Mouse (Mus musculus) common myeloid progenitor, adult 5-6 weeks (primary cell): ENCODE measurements around the gene Phxr2. TPM values are rescaled to one million over a fixed set of nuclear protein-coding genes. Genes with fewer than 3 reads are reported as not detected.
A peak's percentile ranks its signal among the peaks of the same experiment; 100 is the strongest.
"Not testable (repeated sequence)": the region's sequence is repeated elsewhere in the genome, so short reads cannot be mapped to it uniquely, and the experiment has no call there.

ENCODE experiments used
- ATAC-seq: replicated peaks from 2 replicates; pipeline ENCODE4 v1.8.0; 2016; ENCODE audit warnings: low read depth, mild to moderate bottlenecking, moderate TSS enrichment, inconsistent platforms; ENCODE audit not compliant: poor library complexity, severe bottlenecking
- total RNA-seq: library from RNA; stranded (forward); fragments of 200-1000, 187-1606 nt; gene quantifications from 2 replicates; pipeline ENCODE4 v1.2.3, GENCODE M21; 2017

Phxr2 gene
- not detected in 2 replicates for total RNA-seq

DNA sequence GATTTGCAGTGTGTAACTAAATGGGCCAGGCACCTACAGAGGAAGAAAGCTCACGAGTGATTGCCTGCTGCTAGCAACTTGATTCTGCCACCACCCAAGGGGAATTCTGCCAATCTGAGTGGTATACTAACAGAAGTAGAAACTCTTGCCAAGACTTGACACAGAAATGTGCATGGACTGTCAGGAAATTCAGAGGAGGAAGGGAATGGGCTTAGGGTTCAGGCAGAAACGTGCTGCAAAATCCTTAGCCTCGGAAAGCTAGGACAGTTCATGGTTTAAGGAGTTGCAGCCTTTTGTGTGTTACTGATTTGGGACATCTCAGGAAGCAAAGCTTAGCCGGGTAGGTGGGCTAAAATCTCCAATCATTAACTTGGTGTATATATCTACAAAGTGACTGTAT is at the start of gene Phxr2:
Phxr2 (minus strand) TSS at position 101 of the 400 bp plus-strand sequence.
- ATAC-seq: no peak

DNA sequence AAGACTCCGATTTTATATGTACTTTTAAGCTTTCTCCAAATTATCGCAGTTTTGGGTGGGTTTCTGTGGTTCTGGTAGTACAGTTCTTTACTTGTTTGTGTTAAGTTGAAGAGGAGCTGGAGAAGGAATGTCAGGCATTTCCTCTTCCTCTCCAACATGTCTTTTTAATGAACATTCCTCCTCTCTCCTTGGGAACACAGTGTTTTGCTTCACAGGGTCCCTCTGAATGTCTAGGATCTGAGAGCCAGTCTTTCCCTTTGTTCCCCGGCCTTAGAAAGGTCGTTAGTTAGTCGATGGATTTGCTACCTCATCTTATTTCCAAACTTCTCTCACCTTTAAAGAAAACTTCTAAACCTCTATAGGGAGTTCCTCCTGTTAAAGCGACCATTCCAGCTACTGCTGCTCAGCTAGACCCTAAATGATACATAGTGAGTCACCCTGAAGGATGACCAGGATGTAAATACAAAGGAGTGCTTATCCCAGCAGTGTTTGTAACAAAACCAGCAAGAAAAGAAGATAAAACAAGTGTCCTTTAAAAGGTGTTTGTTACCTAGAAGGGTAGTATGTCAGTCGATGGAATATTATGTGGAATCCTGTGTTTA is 46.9 kb upstream of the Phxr2 start:
- ATAC-seq: no peak

DNA sequence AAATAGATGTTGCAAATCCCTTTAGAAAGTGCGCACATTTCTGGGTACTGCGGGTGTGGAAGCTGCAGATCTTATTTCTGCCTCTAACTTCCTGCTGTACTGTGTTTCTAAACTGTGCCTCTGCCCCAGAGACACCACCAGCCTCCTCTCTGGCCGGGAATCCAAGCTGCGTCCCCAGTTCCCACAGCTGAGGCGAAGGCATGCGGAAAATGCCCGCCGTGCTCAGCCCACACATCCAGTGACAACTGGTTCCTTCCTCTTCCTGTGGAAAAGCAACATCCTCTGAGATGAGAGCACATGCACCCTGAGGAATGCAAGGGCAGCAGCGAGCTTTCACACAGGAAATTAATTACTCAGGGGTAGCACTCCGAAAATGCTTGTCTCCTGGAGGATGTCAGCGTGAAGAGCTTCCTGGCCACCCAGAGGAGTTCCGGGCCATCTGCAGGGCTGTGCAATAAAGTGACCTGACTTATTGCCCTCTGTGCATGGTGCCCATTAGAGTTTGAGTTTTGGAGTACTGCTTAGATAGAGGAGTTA is 45.9 kb upstream of the Phxr2 start:
- ATAC-seq: peak; percentile 61

DNA sequence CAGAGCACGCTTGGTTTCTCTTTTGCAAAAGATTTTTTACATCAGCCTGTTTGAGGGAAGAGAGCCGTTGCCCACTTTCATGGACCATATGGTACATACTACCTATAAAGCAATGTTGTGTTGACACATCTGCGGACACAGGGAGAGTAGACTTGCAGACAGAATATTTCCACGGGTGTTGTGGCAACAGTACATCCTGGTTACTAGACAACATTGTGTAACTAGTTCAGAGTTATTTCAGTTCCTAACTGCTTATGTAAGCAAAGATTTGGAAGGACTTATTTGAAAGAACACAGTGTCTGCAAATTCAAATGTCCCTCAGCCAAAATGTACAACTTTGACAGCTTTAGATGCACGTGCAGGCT is 43.6 kb upstream of the Phxr2 start:
- ATAC-seq: peak; percentile 39

DNA sequence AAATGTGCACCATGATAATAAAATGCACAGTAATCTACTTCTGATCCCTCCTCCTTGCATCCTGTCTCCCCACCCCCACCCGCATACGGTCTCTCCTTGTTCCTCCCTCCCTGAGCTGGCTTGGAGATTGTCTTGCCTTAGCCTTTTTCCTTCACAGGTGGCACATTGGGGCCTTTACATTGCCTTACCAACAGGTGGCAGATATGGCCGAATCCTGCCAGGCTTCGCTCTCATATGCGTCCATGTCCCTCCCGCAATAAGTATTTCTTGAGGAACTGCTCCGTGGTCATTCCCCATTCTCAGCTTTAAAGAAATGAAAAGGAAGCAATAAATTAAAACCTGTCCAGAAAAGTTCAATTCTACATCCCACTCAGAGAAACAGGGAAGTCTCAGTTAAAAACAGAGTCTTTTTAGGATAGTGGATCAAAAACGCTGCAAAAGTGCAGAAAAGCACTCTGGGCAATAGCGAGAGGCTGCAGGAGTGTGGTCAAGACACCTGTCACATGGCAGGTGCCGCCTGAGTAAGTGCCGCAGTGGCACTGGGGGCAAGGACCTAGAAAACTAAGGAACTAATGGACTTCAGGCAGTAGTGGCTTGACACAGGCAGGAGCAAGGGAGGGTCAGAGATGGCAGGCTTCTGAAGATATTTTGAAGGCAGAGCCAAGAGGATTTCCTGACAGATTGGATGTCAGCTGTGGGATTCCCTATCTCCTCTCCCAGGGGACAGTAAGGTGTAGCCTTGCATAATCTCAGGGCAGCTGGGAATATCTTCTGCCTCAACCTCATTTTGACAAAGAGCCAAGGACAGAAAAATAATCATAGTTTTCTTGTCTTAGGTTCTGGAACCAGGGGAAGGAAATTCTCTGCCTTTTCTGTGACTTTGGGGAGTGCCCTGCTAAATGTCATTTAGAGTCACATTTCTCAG is 43.0 kb upstream of the Phxr2 start:
- peak; percentile 58 for ATAC-seq

DNA sequence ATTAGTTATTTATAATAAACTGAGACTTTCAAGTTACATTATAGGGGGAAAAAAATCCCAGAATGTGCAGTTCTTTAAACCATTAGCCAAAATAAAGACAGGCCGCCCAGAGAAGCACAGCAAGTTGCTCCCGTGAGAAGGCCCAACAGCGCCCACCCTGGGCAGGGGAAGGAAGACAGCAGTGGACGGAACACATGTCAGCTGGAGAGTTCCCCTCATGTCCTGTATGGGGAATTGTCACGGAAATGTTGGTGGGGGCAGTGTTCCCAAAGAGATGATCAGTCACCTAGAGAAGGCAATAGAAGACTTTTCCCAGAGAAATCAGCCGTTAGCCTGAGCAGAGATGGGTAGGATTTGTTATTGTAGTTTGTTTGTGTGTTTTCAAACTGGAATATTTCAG is 42.3 kb upstream of the Phxr2 start:
- no peak; the same call in 1 of the 2 replicates for ATAC-seq

DNA sequence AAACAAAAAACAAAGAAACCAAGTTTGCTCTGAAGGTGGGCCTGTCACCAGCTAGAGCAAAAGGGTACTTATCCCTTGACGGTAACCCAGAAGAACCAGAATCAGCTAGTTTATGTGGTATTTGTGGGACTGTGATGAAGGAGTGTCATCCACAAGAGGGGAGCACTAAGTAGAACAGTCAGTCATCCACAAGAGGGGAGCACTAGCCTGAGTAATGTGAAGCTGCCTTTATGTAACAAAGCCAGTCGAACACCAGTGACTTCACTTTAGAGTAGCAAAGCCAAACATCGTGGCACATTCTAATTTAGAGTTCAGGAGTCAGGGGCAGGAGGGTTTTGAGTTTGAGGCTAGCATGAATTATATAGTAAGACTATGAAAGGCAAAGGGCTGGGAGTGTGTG is 40.3 kb upstream of the Phxr2 start:
- ATAC-seq: no peak

DNA sequence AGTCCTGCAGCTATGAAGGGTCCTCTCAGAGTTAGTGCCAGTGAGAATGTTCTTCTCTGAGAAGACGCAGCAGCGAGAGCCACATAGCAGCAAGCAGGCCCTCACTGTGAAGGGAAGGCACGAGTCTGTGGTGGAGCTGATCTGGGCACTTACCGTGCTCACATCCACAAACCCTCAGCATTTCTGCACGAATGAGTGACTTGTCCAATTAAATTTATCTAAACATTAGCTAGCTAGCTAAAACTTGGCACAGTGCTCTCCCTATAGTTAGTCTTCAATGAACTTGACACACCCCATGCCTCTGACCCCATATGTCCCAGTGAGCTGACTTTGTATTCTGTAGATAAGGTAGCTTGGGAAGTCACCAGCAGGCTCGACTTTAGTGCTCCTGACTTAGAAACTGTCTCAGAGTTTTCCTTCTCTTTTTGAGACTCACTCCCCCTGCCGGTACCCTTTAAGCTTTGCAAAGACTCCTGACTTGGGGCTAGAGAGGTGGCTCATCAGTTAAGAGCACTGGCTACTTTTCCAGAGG is 39.7 kb upstream of the Phxr2 start:
- ATAC-seq: peak; percentile 51

DNA sequence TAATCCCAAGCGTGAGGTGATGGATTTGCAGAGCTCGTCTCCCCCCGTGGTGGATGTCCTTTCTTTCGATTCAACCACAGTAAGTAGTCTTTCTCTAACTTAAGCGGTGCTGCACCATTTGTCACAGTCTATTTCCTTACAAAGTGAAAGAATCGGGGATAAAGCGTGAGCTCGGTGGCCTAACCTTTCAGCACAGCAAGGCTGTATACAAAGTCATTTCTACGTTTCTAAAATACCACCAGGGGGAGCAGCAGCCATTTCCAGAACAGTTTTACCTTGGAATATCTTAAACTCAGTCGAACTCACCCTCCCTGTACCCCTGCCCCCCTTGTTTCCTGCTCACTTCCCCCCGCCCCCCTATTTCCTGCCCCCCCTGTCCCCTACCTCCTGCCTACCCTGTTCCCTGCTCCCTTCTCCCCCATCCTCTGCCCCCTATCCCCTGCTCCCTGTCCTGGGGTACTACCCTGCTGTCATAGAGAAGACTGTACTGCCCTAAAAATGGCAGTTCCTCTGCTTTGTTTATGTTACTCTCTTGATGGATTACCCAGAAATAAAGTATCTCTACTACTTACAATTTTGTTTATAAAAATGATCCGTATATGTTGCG is 38.8 kb upstream of the Phxr2 start:
- ATAC-seq: peak; percentile 37; the same call in 1 of the 2 replicates

DNA sequence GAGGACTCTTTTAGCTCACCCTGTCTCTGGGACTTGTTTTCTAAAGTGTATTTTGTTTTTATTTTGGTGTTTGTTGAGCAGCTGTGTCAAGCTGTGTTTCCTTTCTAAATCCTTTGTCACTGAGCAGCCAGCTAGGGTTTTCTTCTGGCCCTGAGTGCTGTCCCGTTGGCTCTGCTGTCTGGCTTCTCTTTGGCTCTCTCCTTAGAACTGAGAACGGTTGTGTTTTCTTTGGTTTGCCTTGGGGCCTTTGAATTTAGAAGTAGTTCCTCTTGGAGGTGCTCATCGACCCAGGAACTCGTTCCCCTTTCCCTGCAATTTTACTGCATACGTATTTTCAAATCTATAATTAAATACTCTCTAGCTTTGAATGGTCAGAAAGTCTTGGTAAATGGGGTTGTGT is 36.9 kb upstream of the Phxr2 start:
- no peak for ATAC-seq

DNA sequence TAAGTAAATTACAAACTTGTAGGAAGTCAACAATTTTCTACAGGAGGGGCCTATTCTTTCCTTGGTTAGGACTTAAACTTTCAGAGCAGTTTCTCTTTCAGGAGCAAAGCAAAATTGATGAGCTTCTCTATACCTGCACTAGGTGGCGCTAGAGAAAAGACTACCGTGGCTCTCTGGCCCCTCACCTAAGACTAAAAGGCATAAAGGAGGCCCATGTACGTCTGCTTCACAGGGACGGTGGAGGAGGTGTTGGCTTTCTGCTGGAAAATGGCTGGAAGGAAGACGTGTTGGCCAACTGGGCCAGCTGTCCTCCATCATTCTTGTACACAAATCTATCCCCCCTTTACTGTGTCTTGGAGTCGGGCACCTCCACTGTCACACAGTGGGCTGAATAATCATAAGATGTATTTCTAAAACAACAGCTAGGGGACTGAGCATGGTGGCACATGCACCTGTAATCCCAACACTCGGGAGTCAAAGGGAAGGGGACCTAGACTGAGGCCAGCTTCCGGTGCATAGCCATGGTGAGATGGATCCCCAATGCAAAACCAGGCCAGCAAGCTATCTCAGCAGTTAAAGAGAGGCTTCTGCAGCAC is 36.0 kb upstream of the Phxr2 start:
- peak; percentile 67 for ATAC-seq

DNA sequence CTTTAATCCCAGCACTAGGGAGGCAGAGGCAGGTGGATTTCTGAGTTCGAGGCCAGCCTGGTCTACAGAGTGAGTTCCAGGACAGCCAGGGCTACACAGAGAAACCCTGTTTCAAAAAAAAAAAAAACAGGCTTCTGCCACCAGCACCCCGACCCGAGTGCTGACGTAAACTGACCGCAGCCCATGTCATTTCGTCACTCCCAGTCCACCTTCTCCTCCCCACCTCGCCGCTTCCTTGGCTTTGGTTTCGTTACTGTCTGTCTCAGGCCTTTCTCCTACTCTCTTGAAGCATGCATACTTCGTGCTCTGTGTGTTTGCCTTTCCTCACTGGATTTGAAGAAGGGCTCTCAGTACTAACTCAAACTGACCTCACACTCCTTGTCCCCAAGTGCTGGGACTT is 31.6 kb upstream of the Phxr2 start:
- ATAC-seq: not testable (repeated sequence)

DNA sequence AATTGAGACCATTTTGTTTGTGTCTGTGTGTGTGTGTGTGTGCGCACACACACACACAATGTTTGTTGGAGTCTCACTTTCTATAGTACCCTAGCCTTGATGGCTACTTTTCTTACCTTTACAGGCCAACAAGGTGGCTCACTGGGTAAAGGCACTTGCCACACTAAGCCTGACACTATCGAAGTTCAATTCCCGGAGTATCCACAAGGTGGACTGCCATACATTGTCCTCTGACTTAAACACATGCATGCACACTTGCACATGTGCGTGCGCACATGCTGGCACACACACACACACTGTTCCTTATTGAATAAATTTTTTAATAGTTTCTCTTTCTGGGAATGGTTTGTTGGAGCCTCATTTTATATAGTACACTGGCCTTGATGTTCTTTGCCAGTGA is 30.7 kb upstream of the Phxr2 start:
- ATAC-seq: peak; percentile 70; the same call in 1 of the 2 replicates

DNA sequence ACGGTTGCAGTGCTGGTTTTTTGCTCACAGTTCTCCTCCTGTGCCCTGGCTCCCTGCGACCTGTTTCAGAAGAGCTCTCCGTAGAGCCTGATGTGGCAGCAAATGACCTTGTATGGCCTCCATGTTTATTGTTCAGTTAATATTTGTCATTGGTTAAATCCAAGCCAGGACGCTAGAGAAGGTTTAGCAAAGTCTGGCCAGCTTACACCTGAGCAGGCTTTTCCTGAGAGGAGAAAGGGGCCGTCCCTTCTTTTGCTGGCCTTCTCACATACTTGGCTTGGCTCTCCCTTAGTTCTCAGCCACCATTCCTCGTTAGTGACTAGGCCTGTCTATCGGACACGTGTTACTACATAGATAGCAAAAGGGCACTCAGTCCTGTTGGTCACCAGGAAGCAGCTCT is 28.5 kb upstream of the Phxr2 start:
- ATAC-seq: no peak

DNA sequence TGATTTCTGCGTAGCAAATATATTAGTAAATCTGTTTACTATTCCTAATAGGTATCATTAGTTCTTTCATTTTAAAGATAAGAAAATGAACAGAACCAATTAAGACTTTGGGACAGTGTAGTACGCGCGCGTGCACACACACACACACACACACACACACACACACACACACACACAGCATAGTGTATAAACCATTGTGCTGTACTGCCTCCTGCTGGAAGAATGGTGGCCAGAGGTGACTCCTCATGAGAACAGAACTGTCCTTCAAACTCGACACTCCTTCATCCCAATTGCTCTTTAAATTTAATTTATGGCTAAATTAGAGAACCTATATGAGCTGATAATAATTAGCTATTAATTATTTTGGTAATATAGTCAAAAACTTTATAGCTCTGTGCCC is 25.9 kb upstream of the Phxr2 start:
- ATAC-seq: peak; percentile 57; the same call in 1 of the 2 replicates

DNA sequence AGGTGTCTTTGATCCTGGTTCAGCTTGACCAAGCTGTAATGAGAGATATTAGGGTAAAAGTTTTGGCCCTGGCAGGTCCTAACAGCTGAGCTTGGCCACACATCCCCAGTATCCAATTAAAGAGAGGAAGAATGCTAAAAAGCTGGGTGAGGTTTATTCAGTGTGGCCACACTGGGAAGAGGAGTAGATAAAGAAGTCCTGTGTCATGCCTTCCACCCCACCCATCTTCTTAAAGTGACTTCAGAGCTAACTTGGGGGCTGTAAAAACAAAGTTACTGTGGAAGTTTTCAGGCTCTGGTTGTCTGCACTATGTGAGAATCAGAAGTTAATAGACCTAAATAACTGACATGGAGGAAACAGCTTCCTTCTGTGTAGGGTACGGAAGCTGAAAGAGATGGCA is 25.5 kb upstream of the Phxr2 start:
- ATAC-seq: peak; percentile 77

DNA sequence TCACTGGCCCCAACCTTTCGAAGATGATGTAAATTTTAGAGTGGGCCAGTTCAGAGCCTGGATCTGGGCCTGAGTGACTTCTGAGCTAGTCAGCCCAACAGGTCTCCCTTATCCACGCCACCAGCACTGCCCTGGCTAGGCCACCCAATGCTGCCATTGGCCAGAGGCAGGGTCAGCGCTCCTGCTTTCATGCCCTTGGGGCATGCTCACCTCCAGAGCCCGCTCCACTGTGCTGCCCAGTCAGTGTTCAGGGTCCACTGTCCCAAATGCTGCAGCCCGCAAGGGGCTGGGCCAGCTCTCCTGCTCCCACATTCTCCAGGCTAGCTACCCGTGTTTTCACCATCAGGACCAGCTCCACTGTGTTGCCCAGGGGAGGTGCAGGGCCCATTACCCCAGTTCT is 23.9 kb upstream of the Phxr2 start:
- no peak for ATAC-seq

DNA sequence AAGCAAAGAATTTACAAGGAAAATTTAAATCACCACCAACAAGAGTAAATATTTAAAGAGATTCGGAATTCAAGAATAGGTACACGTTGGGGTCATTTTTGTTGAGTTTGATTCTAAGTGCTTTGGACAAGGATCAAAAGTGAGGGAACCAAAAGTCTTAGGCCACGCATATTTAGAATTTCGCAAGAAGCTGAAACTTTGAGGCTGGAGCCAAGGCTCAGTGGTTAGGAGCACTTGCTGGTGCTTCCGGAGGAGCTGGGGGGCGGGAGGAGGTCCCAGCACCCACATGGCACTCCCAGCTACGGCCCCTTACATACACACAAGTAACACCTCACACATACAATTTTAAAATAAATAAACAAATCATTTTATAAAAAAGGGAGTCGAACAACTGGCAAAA is 20.5 kb upstream of the Phxr2 start:
- ATAC-seq: peak; percentile 52

DNA sequence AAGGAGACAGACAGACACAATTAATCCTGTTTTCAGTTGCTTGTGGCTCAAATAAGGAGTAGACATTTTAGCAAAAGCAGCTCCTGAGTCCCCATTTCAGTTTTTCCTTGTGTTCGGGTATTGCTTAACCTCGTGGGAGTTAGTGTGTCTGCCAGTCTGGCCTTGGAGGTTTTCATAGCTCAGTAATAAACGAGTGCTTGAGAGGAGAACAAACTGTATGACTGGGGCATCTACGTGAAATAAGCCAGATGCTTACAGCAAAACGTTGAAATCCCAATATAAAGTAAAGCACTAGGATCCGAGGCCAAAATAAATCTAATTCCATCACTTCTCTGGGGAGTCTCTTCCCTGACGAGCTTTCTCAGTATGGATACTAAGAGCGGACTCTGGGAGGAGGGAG is 19.5 kb upstream of the Phxr2 start:
- ATAC-seq: no peak

DNA sequence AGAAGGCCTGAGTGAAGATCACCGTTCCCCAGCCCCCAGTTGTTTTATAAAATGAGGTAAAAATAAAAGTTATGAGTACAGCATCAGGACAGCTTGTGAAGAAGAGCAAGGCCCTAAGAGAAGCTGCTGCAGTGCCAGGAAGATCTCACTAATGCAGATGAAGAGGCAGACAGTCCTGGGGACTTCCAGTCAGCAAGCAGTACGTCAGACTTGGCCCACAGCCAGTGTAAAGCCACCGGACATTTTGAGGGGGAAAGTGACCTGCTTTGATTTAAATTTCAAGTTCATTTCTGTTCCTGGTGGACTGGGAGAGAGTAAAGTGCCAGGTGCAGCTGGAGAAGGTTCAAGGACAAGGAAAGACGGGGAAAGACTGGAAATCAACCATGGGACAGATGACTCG is 10.2 kb upstream of the Phxr2 start:
- no peak for ATAC-seq
